ENCODE assay signal across 19 mouse cellular contexts in the genomic region with DNA sequence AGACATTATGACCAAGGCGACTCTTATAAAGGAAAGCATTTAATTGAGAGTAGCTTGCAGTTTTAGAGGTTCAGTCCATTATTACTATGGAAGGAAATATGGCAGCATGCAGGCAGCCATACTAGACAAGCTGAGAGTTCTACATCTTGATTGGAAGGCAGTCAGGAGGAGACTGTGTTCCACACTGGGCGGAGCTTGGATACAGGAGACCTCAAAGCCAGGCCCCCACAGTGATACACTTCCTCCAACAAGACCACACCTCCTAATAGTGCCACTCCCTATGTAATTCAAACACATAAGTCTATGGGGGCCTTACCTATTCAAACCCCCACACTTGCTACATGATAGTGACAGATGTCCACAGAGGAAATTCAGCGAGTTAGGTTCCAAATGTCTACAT. TPM values are rescaled to one million over a fixed set of nuclear protein-coding genes. Genes with fewer than 3 reads are reported as not detected.
DNase-seq lines count a peak whose midpoint lies in the region; TF ChIP-seq lines count a peak whose summit lies in the region.
"Had no signal": no experiment of that assay in that cellular context is flagged by ENCODE, and none has a peak within 500 bp of the region (broad histone marks: within the 10 kb centered on the region; RNA-seq: fewer than 3 reads in every experiment).

No protein-coding gene starts in this region.

- no peaks in the 10 kb centered on the region for H3K9me3 ChIP-seq in MEL (replicated peaks; ENCODE audit: insufficient read depth, low read length)
- H3K9me3 ChIP-seq: G1E had no signal

- no peak for TF ChIP-seq EP300 in MEL (IDR thresholded peaks at IDR 0.05; ENCODE audit: low read depth in 1 of 2, low read length in 2 of 2)

- H3K36me3 ChIP-seq in MEL (ENCODE audit: control insufficient read depth in 1 of 2, insufficient read depth in 2 of 2, low read length in 2 of 2): peaks cover 0 to 11% of the 10 kb centered on the region in 2 experiments; a peak in 2 of 4 replicates

- peaks cover 0 to 18% of the 10 kb centered on the region in 2 experiments; a peak in 2 of 4 replicates for H3K4me1 ChIP-seq in MEL (ENCODE audit: control insufficient read depth in 1 of 2, insufficient read depth in 2 of 2, low read length in 2 of 2)

- no peak for TF ChIP-seq POLR2A in MEL (IDR thresholded peaks at IDR 0.05; ENCODE audit: control insufficient read depth in 1 of 2, insufficient read depth in 1 of 2, low read depth in 1 of 2, low read length in 2 of 2, poor library complexity in 1 of 2)

- no peak overlapping the region for H3K9ac ChIP-seq in MEL (ENCODE audit: control insufficient read depth, low read depth, low read length, poor library complexity, severe bottlenecking)

- no peak for TF ChIP-seq RAD21 in MEL (IDR thresholded peaks at IDR 0.05; ENCODE audit: low read depth, low read length)

- TF ChIP-seq CTCF in MEL (IDR thresholded peaks at IDR 0.05 in 2 of 3, conservative IDR thresholded peaks at IDR 0.05 in 1 of 3; ENCODE audit: control insufficient read depth in 1 of 3, insufficient read depth in 1 of 3, low read depth in 2 of 3, low read length in 3 of 3, poor library complexity in 1 of 3, severe bottlenecking in 1 of 3): no peak

- no peak overlapping the region for H3K4me3 ChIP-seq in MEL (ENCODE audit: control insufficient read depth in 1 of 2, insufficient read depth in 1 of 2, low read depth in 2 of 2, low read length in 2 of 2)

- H3K27ac ChIP-seq in MEL (ENCODE audit: control insufficient read depth, low read depth, low read length): no peak overlapping the region

- DNase-seq in MEL (ENCODE audit: low read depth, low spot score) (peak; percentile 55), R1 (ENCODE audit: low read depth, low spot score) (peak; percentile 57)
- DNase-seq in kidney, postnatal 36 days: no peak
- DNase-seq in thymus, postnatal 25 days: no peak
- DNase-seq: adrenal gland, adult 2 months; adrenal gland, adult 8-10 months; adrenal gland, postnatal 10 days; adrenal gland, postnatal 14 days; adrenal gland, postnatal 25 days; adrenal gland, postnatal 36 days; B cell, adult 2 months; cerebellum, adult 11 months; cerebellum, adult 11-12 months; cerebellum, adult 18-20 months; cerebellum, adult 2 months; cerebellum, adult 8-10 months had no signal

- peaks cover 8% of the 10 kb centered on the region for H3K79me2 ChIP-seq in MEL (ENCODE audit: control insufficient read depth, insufficient read depth, low read length, poor library complexity)

- no peaks in the 10 kb centered on the region for H3K27me3 ChIP-seq in MEL (ENCODE audit: control insufficient read depth in 1 of 2, insufficient read depth in 2 of 2, low read length in 2 of 2)
- H3K27me3 ChIP-seq: CH12.LX, Patski had no signal

TF ChIP-seq in MEL, 35 proteins besides CTCF, POLR2A, EP300 and RAD21:
- TF ChIP-seq JUND (IDR thresholded peaks at IDR 0.05; ENCODE audit: low read depth, low read length): no peak
- TF ChIP-seq ETS1 (IDR thresholded peaks at IDR 0.05; ENCODE audit: low read depth, low read length): no peak
- no peak for TF ChIP-seq MXI1 (IDR thresholded peaks at IDR 0.05; ENCODE audit: low read depth, low read length)
- TF ChIP-seq MAX (IDR thresholded peaks at IDR 0.05; ENCODE audit: low read length): no peak
- TF ChIP-seq SIN3A (IDR thresholded peaks at IDR 0.05; ENCODE audit: low read length): no peak
- no peak for TF ChIP-seq HCFC1 (IDR thresholded peaks at IDR 0.05; ENCODE audit: low read depth, low read length)

RNA-seq across cellular contexts. Expression of a gene that starts 1.5 kb away (rescaled TPM):
- 34.7 and 36.3 TPM in 2 replicates for total RNA-seq in MEL (2012; rRNA removed)
- polyA plus RNA-seq in MEL (2012; ENCODE audit: insufficient read depth in 1 of 2, insufficient read length in 2 of 2, low read depth in 1 of 2, low replicate concordance in 2 of 2, missing spikeins in 1 of 2): 10 to 100 TPM in 1 of 2 experiments, not detected in 1; 33.6 TPM

Comparison
In these comparisons a context has a peak if more than half of its experiments do, and no peak if none do; other contexts are left out.
1. DNase-seq: peak in MEL (single experiment) and R1 (single experiment); none in kidney, postnatal 36 days (0 of 2) and thymus, postnatal 25 days (single experiment).